Mouse (Mus musculus) ES-E14 (cell line): Measurements from ENCODE around the gene Mgrn1. TPM values are rescaled to one million over a fixed set of nuclear protein-coding genes. Genes with fewer than 3 reads are reported as not detected.

Source experiments
- DNase-seq: peaks from one replicate; pipeline ENCODE4 v3.0.0-alpha.2; 2013; ENCODE audit warnings: low read depth, low spot score
- H3K27ac ChIP-seq: 2 replicates; pipeline ENCODE4 v1.5.1; 2012; ENCODE audit warnings: low read depth, mild to moderate bottlenecking, low read length, moderate library complexity, mixed read lengths; ENCODE audit not compliant: poor library complexity, insufficient read depth, severe bottlenecking
- H3K36me3 ChIP-seq: 2 replicates; pipeline ENCODE4 v1.6.1; 2012; ENCODE audit warnings: mild to moderate bottlenecking, low read length, moderate library complexity, mixed read lengths; ENCODE audit not compliant: control insufficient read depth, poor library complexity, insufficient read depth, severe bottlenecking
- H3K4me1 ChIP-seq, 2 experiments: fragments of 150-350 bp in 1 of 2; sonication (generic) in 1 of 2; 2 replicates each; pipeline ENCODE4 v1.6.1; 2012; ENCODE audit warnings: low read length in 2 of 2, mild to moderate bottlenecking in 1 of 2, mixed read lengths in 1 of 2; ENCODE audit not compliant: control insufficient read depth in 2 of 2, insufficient read depth in 2 of 2, poor library complexity in 1 of 2
- H3K4me3 ChIP-seq, 2 experiments: fragments of 150-350 bp in 1 of 2; sonication (generic) in 1 of 2; 2 replicates each; pipeline ENCODE4 v1.5.1; 2012; ENCODE audit warnings: low read length in 2 of 2, low read depth in 1 of 2, mild to moderate bottlenecking in 1 of 2, mixed read lengths in 1 of 2; ENCODE audit not compliant: insufficient read depth in 1 of 2, poor library complexity in 1 of 2, severe bottlenecking in 1 of 2
- H3K9ac ChIP-seq: 2 replicates; pipeline ENCODE4 v1.6.1; 2012; ENCODE audit warnings: low read depth, mild to moderate bottlenecking, low read length, mixed read lengths; ENCODE audit not compliant: poor library complexity, insufficient read depth, severe bottlenecking
- H3K9me3 ChIP-seq: fragments of 150-350 bp; sonication (generic); 2 replicates; pipeline ENCODE4 v1.6.1; 2012; ENCODE audit warnings: low read depth, mild to moderate bottlenecking, low read length; ENCODE audit not compliant: control insufficient read depth, insufficient read depth
- CHD2 ChIP-seq: IDR thresholded peaks from 2 replicates; pipeline ENCODE4 v1.6.1; 2014; ENCODE audit warnings: mild to moderate bottlenecking, low read depth, low read length, inconsistent platforms
- HCFC1 ChIP-seq: IDR thresholded peaks from 2 replicates; pipeline ENCODE4 v1.6.1; 2012; ENCODE audit warnings: low read length, inconsistent platforms, borderline replicate concordance; ENCODE audit not compliant: insufficient read depth
- MAFK ChIP-seq: IDR thresholded peaks from 2 replicates; pipeline ENCODE4 v1.6.1; 2014; ENCODE audit warnings: mild to moderate bottlenecking, low read depth, low read length, inconsistent platforms; ENCODE audit not compliant: insufficient read depth
- ZC3H11A ChIP-seq: IDR thresholded peaks from 2 replicates; pipeline ENCODE4 v1.6.1; 2012; ENCODE audit warnings: low read depth, mild to moderate bottlenecking, inconsistent platforms, low read length, borderline replicate concordance
- ZNF384 ChIP-seq: IDR thresholded peaks from 2 replicates; pipeline ENCODE4 v1.6.1; 2012; ENCODE audit warnings: low read depth, low read length, inconsistent platforms
- in situ Hi-C, 2 experiments: fragments of 600-800 bp; cut with MboI; formaldehyde crosslinking; loops; one replicate each; pipeline ENCODE4 v1.15.1; 2025; ENCODE audit warnings: low sequenced_read_pairs in 2 of 2, inconsistent platforms in 1 of 2; ENCODE audit not compliant: unreplicated experiment in 2 of 2
- total RNA-seq: library from RNA; depleted of rRNA; stranded (reverse); fragments of 300-350 nt; gene quantifications from 2 replicates; pipeline ENCODE4 v1.2.3, GENCODE M21; 2012; rRNA removed

Gene Mgrn1
- 24.0 and 25.7 TPM in 2 replicates for total RNA-seq

DNA sequence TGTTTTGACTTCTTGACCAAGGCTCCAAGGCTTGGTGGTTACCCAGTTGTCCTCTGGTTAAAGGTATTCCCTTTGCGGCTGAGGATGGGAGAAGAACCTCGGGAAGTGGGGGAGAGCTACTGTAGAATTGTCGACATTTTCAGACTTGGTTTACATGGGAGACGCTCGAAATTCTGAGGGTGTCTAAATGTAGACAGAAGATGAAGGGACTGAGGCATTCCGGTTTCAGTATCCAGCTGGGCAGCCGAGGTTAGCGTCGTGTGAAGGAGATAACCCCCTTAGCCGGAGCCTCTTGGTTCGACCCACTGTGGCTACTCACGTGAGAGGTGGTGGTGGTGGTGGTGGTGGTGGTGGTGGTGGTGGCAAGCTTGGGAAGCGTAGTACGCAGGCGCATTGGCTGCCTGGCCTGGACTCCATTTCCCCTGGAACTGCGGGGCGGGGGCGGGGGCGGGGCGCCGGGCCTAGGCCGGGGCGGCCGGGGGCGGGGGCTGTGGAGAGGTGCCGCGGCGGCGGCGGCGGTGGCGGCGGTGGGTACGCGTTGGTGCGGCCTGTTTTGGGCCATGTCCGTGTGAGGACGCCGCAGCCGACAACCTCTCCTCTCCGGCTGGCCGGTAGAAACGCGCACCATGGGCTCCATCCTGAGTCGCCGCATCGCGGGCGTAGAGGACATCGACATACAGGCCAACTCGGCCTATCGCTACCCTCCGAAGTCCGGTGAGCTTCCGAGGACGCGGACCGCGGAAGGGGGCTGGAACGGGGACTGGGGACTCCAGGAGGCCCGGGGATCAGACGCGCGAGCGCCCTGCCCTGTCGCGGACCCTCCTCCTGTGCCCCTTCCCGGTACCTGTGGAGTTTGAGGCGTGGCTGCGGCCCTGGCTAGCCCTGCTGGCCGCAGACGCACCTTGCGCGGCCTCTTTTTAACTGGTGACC, at the start of gene Mgrn1:
Mgrn1 (plus strand) TSS at position 490 of the 930 bp plus-strand sequence.
- in situ Hi-C loops, result no loop called here
- DNase-seq, result peak; percentile 95
- TF ChIP-seq ZNF384, result no peak
- TF ChIP-seq CHD2, result peak; percentile 28; the same call in 1 of the 2 replicates
- peak; percentile 63; the same call in 1 of the 2 replicates for TF ChIP-seq HCFC1
- peak within 1 kb of the TSS; percentile 91 for H3K9ac ChIP-seq
- H3K4me3 ChIP-seq, result peak within 1 kb of the TSS; percentile 91
- no peaks in the 10 kb centered on the region for H3K9me3 ChIP-seq
- H3K4me1 ChIP-seq, result peaks cover 2 to 11% of the 10 kb centered on the region in 2 experiments; a peak in 2 of 4 replicates
- H3K36me3 ChIP-seq, result no peaks in the 10 kb centered on the region; the same call in 1 of the 2 replicates
- H3K27ac ChIP-seq, result no peak within 1 kb of the TSS; the same call in 1 of the 2 replicates

DNA sequence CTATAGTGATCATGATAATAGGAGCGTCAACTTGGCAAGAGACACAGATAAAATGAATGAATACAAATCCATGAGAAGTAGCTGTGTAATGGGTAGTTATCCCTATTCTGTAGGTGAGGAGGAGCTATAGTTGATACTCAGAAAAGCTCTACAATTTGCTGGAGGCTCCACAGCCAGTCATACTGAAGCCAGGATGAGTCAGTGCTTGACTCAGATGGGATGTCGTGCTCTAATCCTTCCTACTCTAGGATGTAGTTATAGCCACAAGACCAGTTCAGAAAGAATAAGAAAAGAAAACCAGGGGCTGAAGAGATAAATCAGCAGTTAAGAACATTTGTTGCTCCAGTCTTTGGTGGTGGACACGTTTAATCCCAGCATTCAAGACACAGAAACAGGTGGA, 48.4 kb upstream of the Mgrn1 start:
- H3K36me3 ChIP-seq, result no peaks in the 10 kb centered on the region
- in situ Hi-C loops, result no loop called here
- no peak overlapping the region for H3K9ac ChIP-seq
- no peaks in the 10 kb centered on the region for H3K9me3 ChIP-seq
- TF ChIP-seq HCFC1 (no peak), MAFK (no peak), ZNF384 (no peak), CHD2 (no peak), ZC3H11A (no peak)
- no peak overlapping the region for H3K27ac ChIP-seq
- no peak overlapping the region for H3K4me3 ChIP-seq
- no peak for DNase-seq
- no peaks in the 10 kb centered on the region for H3K4me1 ChIP-seq

DNA sequence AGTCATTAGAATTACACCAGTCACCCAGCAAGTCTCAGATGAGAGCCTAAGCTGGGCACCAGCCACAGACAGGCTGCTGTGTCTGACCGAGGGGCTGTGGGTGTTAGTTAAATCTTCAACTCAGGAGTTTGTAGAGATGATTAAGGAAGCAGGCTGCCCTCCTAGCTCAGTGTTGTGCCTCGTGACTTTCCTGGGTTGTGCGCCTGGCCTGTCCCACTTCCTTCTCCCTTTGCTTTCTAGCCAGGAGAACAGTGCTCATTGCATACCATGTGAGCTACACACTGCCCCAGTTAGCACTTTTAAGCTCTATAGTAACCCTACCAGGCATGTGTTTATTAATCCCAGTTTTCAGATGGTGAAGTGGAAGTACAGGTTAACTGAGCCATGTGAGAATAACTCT, 46.5 kb upstream of the Mgrn1 start:
- no peak for TF ChIP-seq MAFK
- no peak for TF ChIP-seq ZC3H11A
- no peak for TF ChIP-seq ZNF384
- no peak for TF ChIP-seq CHD2
- no peak for TF ChIP-seq HCFC1
- DNase-seq, result no peak
- in situ Hi-C loops, result no loop called here

DNA sequence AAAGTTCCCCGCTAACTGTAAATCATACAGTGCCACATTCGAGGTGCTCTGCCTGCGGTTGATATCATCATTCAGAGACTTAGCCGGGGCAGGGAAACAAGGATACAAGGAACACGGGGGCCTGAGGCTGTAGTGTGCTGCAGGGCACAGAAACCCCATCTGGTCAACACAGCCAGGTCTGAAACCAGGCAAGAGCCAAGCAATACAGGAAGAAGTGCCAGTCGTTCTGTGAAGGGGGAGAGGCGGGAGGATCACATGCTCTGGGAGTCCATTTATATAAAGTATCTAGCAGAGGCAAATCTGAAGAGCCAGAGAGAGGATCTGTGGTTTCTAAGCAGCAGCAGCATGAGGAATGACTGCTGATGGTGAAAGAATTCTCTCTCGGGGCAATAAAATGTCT, 45.8 kb upstream of the Mgrn1 start:
- Histone ChIP-seq H3K9me3 (no peaks in the 10 kb centered on the region), H3K4me3 (no peak overlapping the region), H3K4me1 (no peaks in the 10 kb centered on the region), H3K36me3 (no peaks in the 10 kb centered on the region), H3K27ac (no peak overlapping the region), H3K9ac (no peak overlapping the region)
- in situ Hi-C loops, result no loop called here
- DNase-seq, result no peak
- TF ChIP-seq ZC3H11A, result no peak
- TF ChIP-seq ZNF384, result no peak
- no peak for TF ChIP-seq MAFK
- TF ChIP-seq HCFC1, result no peak
- TF ChIP-seq CHD2, result no peak

More for the DNA sequence above, 46.5 kb upstream of the Mgrn1 start:
- Histone ChIP-seq H3K9ac (no peak overlapping the region), H3K36me3 (no peaks in the 10 kb centered on the region), H3K4me3 (no peak overlapping the region), H3K4me1 (no peaks in the 10 kb centered on the region), H3K9me3 (no peaks in the 10 kb centered on the region), H3K27ac (no peak overlapping the region)
